Mouse (Mus musculus) hematopoietic stem cell, adult 5-6 weeks (primary cell): ENCODE measurements at regions not wholly inside any gene's neighbourhood (a gene's known extent, or its start where the extent isn't known, plus 50 kb on each side); places are given as distances from the start of the nearest gene placed in this dataset.

Experiments used
- ATAC-seq, 2 experiments: fragments of 125-278 bp in 1 of 2; replicated peaks in 1 of 2; 2 replicates each; pipeline ENCODE4 v1.8.0; 2016 to 2017; ENCODE audit warnings: inconsistent platforms in 2 of 2, mild to moderate bottlenecking in 2 of 2, moderate number of reproducible peaks in 2 of 2, low read depth in 1 of 2, moderate TSS enrichment in 1 of 2; ENCODE audit not compliant: low FRiP score in 2 of 2, poor library complexity in 2 of 2, severe bottlenecking in 2 of 2, insufficient read depth in 1 of 2, low TSS enrichment in 1 of 2

- no peak for ATAC-seq
Measured at GRCm38 (mm10) chr17:70942478-70942877, 60.0 kb upstream of the Myom1 start.

GRCm38 (mm10) chr17:70934258-70934657 lies 68.2 kb upstream of the Myom1 start:
- ATAC-seq, result no peak

- ATAC-seq, result no peak
Measured at GRCm38 (mm10) chr17:70933122-70934050, 69.0 kb upstream of the Myom1 start.

- no peak for ATAC-seq
Measured at GRCm38 (mm10) chr17:70932565-70932964, 69.9 kb upstream of the Myom1 start.

GRCm38 (mm10) chr17:70930600-70930999 lies 71.8 kb upstream of the Myom1 start:
- peak in 1 of 2 experiments; percentile 47; a peak in 2 of 4 replicates for ATAC-seq

- no peak for ATAC-seq
Measured at GRCm38 (mm10) chr17:70929582-70929981, 72.9 kb upstream of the Myom1 start.

- peak; percentile 98 to 99 for ATAC-seq
Measured at GRCm38 (mm10) chr17:70924565-70925220, 71.3 kb upstream of the Tgif1 start.

- no peak for ATAC-seq
Measured at GRCm38 (mm10) chr17:70921681-70922080, 68.3 kb upstream of the Tgif1 start.

- no peak for ATAC-seq
Measured at GRCm38 (mm10) chr17:70920181-70920580, 66.8 kb upstream of the Tgif1 start.

GRCm38 (mm10) chr17:70917183-70917935 lies 64.0 kb upstream of the Tgif1 start:
- no peak for ATAC-seq

- peak; percentile 45 to 57; a peak in 3 of 4 replicates for ATAC-seq
Measured at GRCm38 (mm10) chr17:70916089-70916750, 62.9 kb upstream of the Tgif1 start.

- ATAC-seq, result no peak
Measured at GRCm38 (mm10) chr17:70915445-70915844, 62.1 kb upstream of the Tgif1 start.

- 0 out of 4 replicates have a peak, but pooled peaks of 1 of the 2 experiments have one; percentile 12 for ATAC-seq
Measured at GRCm38 (mm10) chr17:70910238-70910637, 56.9 kb upstream of the Tgif1 start.

GRCm38 (mm10) chr17:70909573-70909972 lies 56.2 kb upstream of the Tgif1 start:
- no peak for ATAC-seq

GRCm38 (mm10) chr17:70908328-70908727 lies 55.0 kb upstream of the Tgif1 start:
- no peak for ATAC-seq
